Mouse (Mus musculus): ENCODE measurements at regions not wholly inside any gene's neighbourhood (a gene's known extent, or its start where the extent isn't known, plus 50 kb on each side); places are given as distances from the start of the nearest gene placed in this dataset.

DNA sequence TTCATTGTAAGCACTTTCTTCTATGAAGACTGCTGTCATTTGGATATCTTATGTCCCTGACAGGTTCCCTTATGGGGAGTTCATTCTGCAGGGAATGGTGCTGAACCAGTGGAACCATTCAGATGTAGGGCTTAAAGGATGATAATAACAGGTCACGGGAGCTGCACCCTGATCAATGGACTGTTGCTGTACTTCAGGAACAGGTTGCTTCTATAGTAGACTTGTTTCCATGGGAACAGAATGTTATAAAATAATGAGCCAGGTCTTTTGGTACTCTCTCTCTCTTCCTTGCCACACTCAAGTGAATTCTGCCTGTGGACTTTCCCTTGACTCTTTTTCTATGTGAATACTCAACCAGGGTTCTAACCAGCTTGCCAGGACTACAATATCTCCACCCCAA, 196.9 kb upstream of the Chrm3 start:
- TF ChIP-seq CTCF (IDR thresholded peaks at IDR 0.05; ENCODE audit: borderline replicate concordance, insufficient read depth, low read depth, low read length), result no peak
- TF ChIP-seq POLR2A (IDR thresholded peaks at IDR 0.05; ENCODE audit: borderline replicate concordance, insufficient read depth, low read length), result no peak

Data from cerebellum, adult 2 months (tissue).